Mouse (Mus musculus): Measurements from ENCODE around the gene Lcn8. TPM values are rescaled to one million over a fixed set of nuclear protein-coding genes. Genes with fewer than 3 reads are reported as not detected.
"Not testable (repeated sequence)": the region's sequence is repeated elsewhere in the genome, so short reads cannot be mapped to it uniquely, and the experiment has no call there.

Lcn8 gene
- total RNA-seq, 2 experiments from 2014 or later, result not detected

GRCm38 (mm10) chr2:25663511-25663910, 10.6 kb downstream of the Lcn8 start:
- intact Hi-C loops (cut with DNase I), result no loop called here

GRCm38 (mm10) chr2:25664125-25664524, 11.2 kb downstream of the Lcn8 start:
- no peak for DNase-seq
- intact Hi-C loops (cut with DNase I), result no loop called here

More at GRCm38 (mm10) chr2:25663511-25663910, 10.6 kb downstream of the Lcn8 start:
- DNase-seq, result peak; percentile 66

- intact Hi-C loops (cut with DNase I), result no loop called here
- DNase-seq, result no peak
These were observed 13.6 kb downstream of the Lcn8 start for GRCm38 (mm10) chr2:25666516-25666915.

- intact Hi-C loops (cut with DNase I), result no loop called here
- no peak for DNase-seq
These were observed 23.6 kb downstream of the Lcn8 start, which contains the start of gene Lcn6 for GRCm38 (mm10) chr2:25676486-25676885. Gene Lcn6, plus strand, starts transcription at chr2:25676786.

GRCm38 (mm10) chr2:25679559-25679958, 26.6 kb downstream of the Lcn8 start:
- intact Hi-C loops (cut with DNase I), result no loop called here

GRCm38 (mm10) chr2:25682426-25682825, 29.5 kb downstream of the Lcn8 start, which contains the start of gene Lcn10:
Gene Lcn10, plus strand, starts transcription at chr2:25682726.
- DNase-seq, result no peak
- intact Hi-C loops (cut with DNase I), result no loop called here

More at GRCm38 (mm10) chr2:25679559-25679958, 26.6 kb downstream of the Lcn8 start:
- no peak for DNase-seq

GRCm38 (mm10) chr2:25686941-25687340, 34.0 kb downstream of the Lcn8 start:
- DNase-seq, result no peak
- intact Hi-C loops (cut with DNase I), result no loop called here

- intact Hi-C loops (cut with DNase I), result no loop called here
- peak; percentile 64 for DNase-seq
These were observed 41.7 kb downstream of the Lcn8 start for GRCm38 (mm10) chr2:25694605-25695004.

- no peak for DNase-seq
- intact Hi-C loops (cut with DNase I), result no loop called here
These were observed 44.0 kb downstream of the Lcn8 start for GRCm38 (mm10) chr2:25696951-25697350.

- no peak for DNase-seq
- intact Hi-C loops (cut with DNase I), result no loop called here
These were observed 45.8 kb downstream of the Lcn8 start for GRCm38 (mm10) chr2:25698696-25699095.

GRCm38 (mm10) chr2:25699743-25700142, 46.8 kb downstream of the Lcn8 start, which contains the start of gene Obp2a:
Gene Obp2a, plus strand, starts transcription at chr2:25700043.
- intact Hi-C loops (cut with DNase I); DNase-seq: not testable (repeated sequence)

GRCm38 (mm10) chr2:25701001-25701400, 48.1 kb downstream of the Lcn8 start:
- DNase-seq, result no peak
- intact Hi-C loops (cut with DNase I), result no loop called here

- intact Hi-C loops (cut with DNase I), result no loop called here
- no peak for DNase-seq
These were observed 50.8 kb downstream of the Lcn8 start for GRCm38 (mm10) chr2:25703706-25704105.

Other genes with a start within 250 kb of the Lcn8 start
- under 1 TPM in 1 of 2 experiments, not detected in 1; 0.16 TPM for gene Fut7, start 229.9 kb upstream of the Lcn8 start, total RNA-seq (2021)
- 10 to 100 TPM; 78.4 to 99.2 TPM for gene Abca2, start 224.4 kb upstream of the Lcn8 start, total RNA-seq (2021)
- under 1 TPM in 1 of 2 experiments, not detected in 1; 0.52 TPM for gene Clic3, start 196.3 kb upstream of the Lcn8 start, total RNA-seq (2021)
- gene Paxx, start 192.0 kb upstream of the Lcn8 start, total RNA-seq (2021), result 10 to 100 TPM; 83.1 to 92.4 TPM
- gene Ptgds, start 183.1 kb upstream of the Lcn8 start, total RNA-seq (2021), result 100 to 1,000 TPM; 665 to 881 TPM
- gene Lcn12, start 159.2 kb upstream of the Lcn8 start, total RNA-seq (2021), result not detected
- 100 to 1,000 TPM; 117 TPM for gene Fbxw5, start 152.4 kb upstream of the Lcn8 start, total RNA-seq (2021)
- 1 to 10 TPM in 1 of 2 experiments, under 1 TPM in 1; 0.98 to 1.3 TPM for gene C8g, start 151.4 kb upstream of the Lcn8 start, total RNA-seq (2021)
- 1 to 10 TPM; 7.5 to 8.6 TPM for gene Traf2, start 106.2 kb upstream of the Lcn8 start, total RNA-seq (2021)
- gene Edf1, start 95.3 kb upstream of the Lcn8 start, total RNA-seq (2021), result 100 to 1,000 TPM; 154 to 155 TPM
- 1 to 10 TPM; 1.8 to 2.9 TPM for gene Mamdc4, start 78.3 kb upstream of the Lcn8 start, total RNA-seq (2021)
- gene Phpt1, start 77.9 kb upstream of the Lcn8 start, total RNA-seq (2021), result 10 to 100 TPM; 77.1 to 79.5 TPM
- gene Ajm1, start 71.4 kb upstream of the Lcn8 start, total RNA-seq (2021), result 10 to 100 TPM; 49.0 to 59.4 TPM
- 10 to 100 TPM; 85.9 to 87.1 TPM for gene Rabl6, start 44.6 kb upstream of the Lcn8 start, total RNA-seq (2021)
- gene Ccdc183, start 35.4 kb upstream of the Lcn8 start, total RNA-seq (2021), result not detected
- gene Tmem141, start 31.1 kb upstream of the Lcn8 start, total RNA-seq (2021), result 10 to 100 TPM; 21.7 to 27.1 TPM
- gene Fcna, start 25.1 kb upstream of the Lcn8 start, total RNA-seq (2021), result 1 to 10 TPM; 1.0 to 1.6 TPM
- not detected for gene Lcn5, start 4.8 kb downstream of the Lcn8 start, total RNA-seq (2021)
- not detected for gene Lcn6, start 23.7 kb downstream of the Lcn8 start, total RNA-seq (2021)
- not detected for gene Lcn10, start 29.6 kb downstream of the Lcn8 start, total RNA-seq (2021)
- gene Obp2a, start 46.9 kb downstream of the Lcn8 start, total RNA-seq (2021), result not detected
- gene Bmyc, start 53.6 kb downstream of the Lcn8 start, total RNA-seq (2021), result 10 to 100 TPM; 75.2 to 76.6 TPM
- not detected for gene Obp2b, start 83.9 kb downstream of the Lcn8 start, total RNA-seq (2021)
- gene Lcn3, start 112.4 kb downstream of the Lcn8 start, total RNA-seq (2021), result not detected
- not detected for gene Lcn11, start 123.9 kb downstream of the Lcn8 start, total RNA-seq (2021)
- not detected for gene Gm13539, start 129.1 kb downstream of the Lcn8 start, total RNA-seq (2021)
- gene Glt6d1, start 162.7 kb downstream of the Lcn8 start, total RNA-seq (2021), result not detected
- gene Lcn9, start 170.0 kb downstream of the Lcn8 start, total RNA-seq (2021), result not detected
- gene Sohlh1, start 194.1 kb downstream of the Lcn8 start, total RNA-seq (2021), result not detected
- 10 to 100 TPM; 62.7 to 81.2 TPM for gene Kcnt1, start 210.6 kb downstream of the Lcn8 start, total RNA-seq (2021)